Mouse (Mus musculus) E14TG2a.4 (cell line): ENCODE measurements at regions not wholly inside any gene's neighbourhood (a gene's known extent, or its start where the extent isn't known, plus 50 kb on each side); places are given as distances from the start of the nearest gene placed in this dataset.

Source experiments
- H3K27me3 ChIP-seq: 2 replicates; pipeline ENCODE4 v1.6.1; 2014; ENCODE audit warnings: low read length, control low read depth; ENCODE audit not compliant: insufficient read depth
- H3K36me3 ChIP-seq: 2 replicates; pipeline ENCODE4 v1.6.1; 2014; ENCODE audit warnings: low read length, control low read depth; ENCODE audit not compliant: insufficient read depth
- H3K4me1 ChIP-seq: replicated peaks from 2 replicates; pipeline ENCODE4 v1.6.1; 2014; ENCODE audit warnings: low read depth, low read length, control low read depth
- H3K4me3 ChIP-seq: replicated peaks from 2 replicates; pipeline ENCODE4 v1.5.1; 2014; ENCODE audit warnings: mild to moderate bottlenecking, low read length
- H3K9me3 ChIP-seq: 2 replicates; pipeline ENCODE4 v1.6.1; 2014; ENCODE audit warnings: low read length, control low read depth
- CTCF ChIP-seq: conservative IDR thresholded peaks from 2 replicates; pipeline ENCODE4 v1.5.1; 2014; ENCODE audit warnings: low read length
- NANOG ChIP-seq: IDR thresholded peaks from 2 replicates; pipeline ENCODE4 v1.6.1; 2014; ENCODE audit warnings: borderline replicate concordance, low read length, mixed read lengths
- POU5F1 ChIP-seq: IDR thresholded peaks from 2 replicates; pipeline ENCODE4 v1.6.1; 2014; ENCODE audit warnings: low read length, borderline replicate concordance

GRCm38 (mm10) chr13:71008216-71008615 is 166.6 kb upstream of the Adamts16 start:
- Histone ChIP-seq H3K27me3 (no peaks in the 10 kb centered on the region), H3K36me3 (no peaks in the 10 kb centered on the region), H3K4me1 (no peaks in the 10 kb centered on the region), H3K9me3 (no peaks in the 10 kb centered on the region), H3K4me3 (no peak overlapping the region)
- TF ChIP-seq NANOG (no peak), CTCF (peak; percentile 28; the same call in 1 of the 2 replicates)

- peak; percentile 62 for TF ChIP-seq CTCF
- TF ChIP-seq NANOG = no peak
- TF ChIP-seq POU5F1 = no peak
- no peaks in the 10 kb centered on the region for H3K9me3 ChIP-seq
- H3K27me3 ChIP-seq = no peaks in the 10 kb centered on the region
- H3K36me3 ChIP-seq = no peaks in the 10 kb centered on the region
- H3K4me3 ChIP-seq = no peak overlapping the region
- no peaks in the 10 kb centered on the region for H3K4me1 ChIP-seq
These were observed 164.5 kb upstream of the Adamts16 start for GRCm38 (mm10) chr13:71006117-71006516.

DNA sequence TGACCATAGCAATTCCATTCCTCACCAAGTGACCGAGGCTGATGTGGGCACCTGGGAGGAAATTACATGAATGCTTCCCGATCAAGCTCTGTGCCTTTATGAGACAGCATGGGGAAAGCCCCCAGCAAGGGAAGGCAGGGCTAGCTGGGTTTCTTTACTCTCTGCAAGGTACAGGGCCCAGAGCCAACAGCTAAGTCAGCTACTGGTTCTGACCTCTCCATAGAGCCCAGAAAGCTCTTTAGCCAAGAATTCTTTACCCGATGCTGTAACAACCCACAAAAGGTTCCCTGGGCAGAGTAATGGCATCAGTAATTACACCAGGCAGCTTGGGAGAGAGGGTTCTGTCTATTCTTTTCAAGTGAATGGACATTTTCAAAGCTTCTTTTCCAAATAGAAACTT is 161.9 kb upstream of the Adamts16 start:
- H3K4me3 ChIP-seq = no peak overlapping the region
- TF ChIP-seq CTCF (no peak), NANOG (no peak), POU5F1 (no peak)
- H3K9me3 ChIP-seq = no peaks in the 10 kb centered on the region
- H3K4me1 ChIP-seq = no peaks in the 10 kb centered on the region
- no peaks in the 10 kb centered on the region for H3K27me3 ChIP-seq
- no peaks in the 10 kb centered on the region for H3K36me3 ChIP-seq

DNA sequence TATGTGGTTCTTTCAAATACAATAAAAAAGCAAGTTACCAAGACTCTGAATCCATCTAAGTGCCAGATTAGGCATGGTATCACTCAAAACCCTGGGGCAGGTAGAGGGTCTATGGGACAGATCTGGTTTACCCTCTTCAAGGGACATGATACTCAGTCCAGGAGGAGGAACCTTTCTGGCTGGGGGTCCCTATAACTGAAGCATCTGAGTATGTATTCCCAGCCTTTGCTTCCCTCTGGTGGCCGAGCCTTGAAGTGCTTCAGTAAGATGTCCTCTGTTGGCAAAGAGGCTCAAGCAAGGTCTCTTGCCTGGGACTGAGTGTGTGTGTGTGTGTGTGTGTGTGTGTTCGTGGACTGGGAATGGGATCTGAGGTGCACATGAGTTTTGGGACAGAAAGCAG is 159.7 kb upstream of the Adamts16 start:
- Histone ChIP-seq H3K9me3 (no peaks in the 10 kb centered on the region), H3K4me1 (no peaks in the 10 kb centered on the region), H3K4me3 (no peak overlapping the region), H3K27me3 (no peaks in the 10 kb centered on the region), H3K36me3 (no peaks in the 10 kb centered on the region)
- TF ChIP-seq POU5F1 (no peak), NANOG (no peak), CTCF (peak; percentile 59)

DNA sequence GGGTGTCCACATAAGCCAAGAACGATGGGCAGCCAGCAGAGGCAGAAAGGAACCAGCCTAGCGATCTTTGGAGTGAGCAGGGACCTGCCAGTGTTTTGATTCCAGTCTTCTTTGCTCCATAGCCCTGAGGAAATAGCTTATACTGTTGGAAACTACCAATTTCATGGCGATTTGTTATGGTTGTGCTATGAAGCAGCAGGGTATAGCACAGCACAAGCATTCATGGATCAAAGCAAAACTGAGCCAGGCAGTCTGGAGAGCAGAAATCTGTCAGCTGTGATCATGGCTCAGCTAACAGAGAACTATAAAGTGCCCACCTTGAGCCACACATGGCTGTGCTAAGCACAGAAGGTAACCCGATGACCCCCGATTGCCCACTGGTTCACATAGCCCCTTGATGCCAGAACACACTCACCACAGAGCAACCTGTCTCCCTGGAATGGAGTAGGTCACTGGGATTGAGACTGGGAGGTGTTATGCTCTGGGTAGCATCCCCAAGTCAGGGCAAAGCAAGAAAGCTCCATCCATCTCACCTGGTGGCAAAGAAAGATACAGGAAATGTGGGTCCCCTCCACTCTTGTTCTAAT is 158.9 kb upstream of the Adamts16 start:
- TF ChIP-seq CTCF = no peak
- TF ChIP-seq NANOG = no peak
- no peak for TF ChIP-seq POU5F1
- no peaks in the 10 kb centered on the region for H3K27me3 ChIP-seq
- no peaks in the 10 kb centered on the region for H3K36me3 ChIP-seq
- no peaks in the 10 kb centered on the region for H3K4me1 ChIP-seq
- H3K4me3 ChIP-seq = no peak overlapping the region
- no peaks in the 10 kb centered on the region for H3K9me3 ChIP-seq

DNA sequence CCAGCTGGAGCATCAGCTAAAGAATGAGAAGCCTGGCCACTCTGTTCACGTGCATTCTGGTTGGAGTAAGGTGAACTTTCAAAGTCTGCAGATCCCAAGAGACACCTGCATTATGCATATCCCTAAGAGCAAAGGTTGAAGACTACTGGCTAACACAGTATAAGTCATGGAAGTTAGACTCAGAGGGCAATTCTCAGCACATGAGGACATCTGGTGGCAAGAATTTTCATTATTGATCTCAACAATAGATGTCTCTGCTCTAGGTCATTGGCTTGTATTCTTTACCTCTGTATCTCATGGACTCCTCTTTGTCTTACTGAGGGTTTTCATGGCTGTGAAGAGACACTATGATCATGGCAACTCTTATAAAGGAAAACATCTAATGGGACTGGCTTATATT is 151.9 kb upstream of the Adamts16 start:
- Histone ChIP-seq H3K4me1 (no peaks in the 10 kb centered on the region), H3K9me3 (0 out of 2 replicates have a peak, but pooled peaks cover 7% of the 10 kb centered on the region), H3K27me3 (no peaks in the 10 kb centered on the region), H3K36me3 (no peaks in the 10 kb centered on the region), H3K4me3 (no peak overlapping the region)
- TF ChIP-seq NANOG (no peak), CTCF (no peak), POU5F1 (no peak)

DNA sequence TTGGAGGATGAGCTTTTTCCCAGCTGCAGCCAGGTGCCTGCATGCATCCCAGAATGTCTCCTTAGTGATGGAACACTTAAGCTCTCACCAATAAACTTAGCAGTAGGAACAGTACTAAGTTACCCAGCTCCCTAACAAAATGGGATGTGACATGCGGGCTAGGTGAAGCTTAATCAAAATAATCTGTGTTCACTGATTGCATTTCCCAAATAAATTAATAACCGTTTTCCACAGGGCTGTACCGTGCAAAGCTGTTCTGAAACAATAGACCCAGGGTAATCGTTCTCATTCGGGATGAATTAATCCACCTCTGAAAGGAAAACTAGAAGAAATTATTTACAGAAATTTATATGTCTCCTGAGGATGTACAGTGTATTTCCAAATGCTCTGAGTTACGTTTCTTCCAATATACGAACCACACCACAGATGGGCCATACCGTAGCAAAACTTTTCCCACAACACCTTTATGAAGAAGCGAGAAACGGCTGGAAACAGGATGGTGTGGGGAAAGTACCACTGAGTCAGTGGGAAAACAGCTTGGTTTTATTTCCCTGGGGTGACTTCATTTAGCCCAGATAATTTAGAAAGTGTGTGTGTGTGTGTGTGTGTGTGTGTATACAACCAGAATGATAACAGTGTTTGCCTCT is 148.5 kb upstream of the Adamts16 start:
- TF ChIP-seq POU5F1 (no peak), NANOG (no peak), CTCF (no peak)
- 0 out of 2 replicates have a peak, but pooled peaks cover 7% of the 10 kb centered on the region for H3K9me3 ChIP-seq
- H3K4me1 ChIP-seq = no peaks in the 10 kb centered on the region

GRCm38 (mm10) chr13:70979344-70979743 is 137.7 kb upstream of the Adamts16 start:
- TF ChIP-seq POU5F1 (no peak), CTCF (no peak)
- Histone ChIP-seq H3K9me3 (no peaks in the 10 kb centered on the region), H3K4me3 (no peak overlapping the region), H3K4me1 (peaks cover 10% of the 10 kb centered on the region), H3K27me3 (no peaks in the 10 kb centered on the region), H3K36me3 (no peaks in the 10 kb centered on the region)

More for the DNA sequence above, 148.5 kb upstream of the Adamts16 start:
- Histone ChIP-seq H3K27me3 (no peaks in the 10 kb centered on the region), H3K36me3 (no peaks in the 10 kb centered on the region), H3K4me3 (no peak overlapping the region)

DNA sequence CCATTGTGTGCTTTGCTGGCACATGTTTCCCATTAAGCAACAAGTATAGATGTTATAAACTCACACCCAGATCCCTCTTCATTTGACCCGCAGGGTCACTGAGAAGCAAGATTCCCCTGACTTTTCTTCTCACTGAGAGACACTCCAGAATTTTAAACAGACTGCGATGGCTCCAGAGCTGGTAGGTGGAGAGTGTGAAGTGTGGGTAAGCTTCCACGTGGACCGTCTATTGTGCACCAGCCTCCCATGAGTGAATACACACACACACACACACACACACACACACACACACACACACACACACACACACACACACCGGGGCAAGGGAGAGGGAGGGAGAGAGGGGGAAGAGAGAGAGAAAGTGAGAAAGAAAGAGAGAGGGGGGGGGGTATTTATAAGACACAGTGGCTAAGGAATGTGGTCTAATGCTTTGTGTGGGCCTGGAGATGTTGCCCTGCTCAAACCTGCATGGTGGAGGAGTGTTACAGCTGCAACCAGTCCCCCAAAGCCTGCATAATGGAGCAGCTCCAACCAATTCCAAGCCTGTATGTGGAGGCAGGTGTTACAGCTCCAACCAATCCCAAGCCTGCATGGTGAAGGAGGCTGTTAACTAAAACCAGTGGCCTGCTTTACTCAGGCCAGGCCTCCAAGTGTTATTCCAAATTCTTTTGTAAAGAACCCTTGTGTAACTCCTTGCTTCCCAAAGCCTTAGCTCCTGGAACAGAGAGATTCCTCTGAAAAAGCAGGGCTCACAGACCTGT is 137.1 kb upstream of the Adamts16 start:
- H3K4me3 ChIP-seq = no peak overlapping the region
- no peak for TF ChIP-seq NANOG
- no peak for TF ChIP-seq CTCF
- no peak for TF ChIP-seq POU5F1
- no peaks in the 10 kb centered on the region for H3K27me3 ChIP-seq
- H3K36me3 ChIP-seq = no peaks in the 10 kb centered on the region
- H3K9me3 ChIP-seq = no peaks in the 10 kb centered on the region
- peaks cover 10% of the 10 kb centered on the region for H3K4me1 ChIP-seq
